Mouse (Mus musculus) forebrain, embryonic 11.5 days (tissue): ENCODE results near the gene Brd2. TPM values are rescaled to one million over a fixed set of nuclear protein-coding genes. Genes with fewer than 3 reads are reported as not detected.

Experiments used
- ATAC-seq: fragments of 200-750 bp; cut with Nextera tagmentation; replicated peaks from 2 replicates; pipeline ENCODE4 v1.8.0; 2017; ENCODE audit warnings: moderate TSS enrichment; ENCODE audit not compliant: low FRiP score
- DNase-seq: peaks from one replicate; pipeline ENCODE4 v3.0.0-alpha.2; 2017; ENCODE audit warnings: low spot score
- H3K27ac ChIP-seq: fragments of 300-500 bp; sonication (generic); 2 replicates; pipeline ENCODE4 v1.5.1; 2014; ENCODE audit warnings: low read depth, low read length
- H3K27me3 ChIP-seq: fragments of 300-500 bp; sonication (generic); 2 replicates; pipeline ENCODE4 v1.6.1; 2014; ENCODE audit warnings: mild to moderate bottlenecking, low read length, mixed read lengths; ENCODE audit not compliant: control insufficient read depth, insufficient read depth
- H3K36me3 ChIP-seq: fragments of 300-500 bp; sonication (generic); 2 replicates; pipeline ENCODE4 v1.6.1; 2014; ENCODE audit warnings: mild to moderate bottlenecking, low read length, moderate library complexity, mixed read lengths; ENCODE audit not compliant: control insufficient read depth, insufficient read depth
- H3K4me1 ChIP-seq: fragments of 300-500 bp; sonication (generic); replicated peaks from 2 replicates; pipeline ENCODE4 v1.6.1; 2014; ENCODE audit warnings: low read length, mixed read lengths; ENCODE audit not compliant: control insufficient read depth, insufficient read depth
- H3K4me2 ChIP-seq: fragments of 300-500 bp; sonication (generic); 2 replicates; pipeline ENCODE4 v1.6.1; 2014; ENCODE audit warnings: low read depth, mild to moderate bottlenecking, low read length, moderate library complexity, mixed read lengths; ENCODE audit not compliant: severe bottlenecking
- H3K4me3 ChIP-seq: fragments of 300-500 bp; sonication (generic); 2 replicates; pipeline ENCODE4 v1.5.1; 2014; ENCODE audit warnings: low read depth, low read length
- H3K9ac ChIP-seq: fragments of 300-500 bp; sonication (generic); 2 replicates; pipeline ENCODE4 v1.6.1; 2014; ENCODE audit warnings: low read length
- H3K9me3 ChIP-seq: fragments of 300-500 bp; sonication (generic); 2 replicates; pipeline ENCODE4 v1.6.1; 2016; ENCODE audit warnings: low read length, mixed read lengths; ENCODE audit not compliant: control insufficient read depth
- WGBS: fragments of 180-500 bp; shearing (Covaris S2); extraction: QIAGEN DNeasy Blood & Tissue Kit; methylation state at CpG from one replicate; pipeline ENCODE4 v1.1.7; 2014; 5-methylcytosine and 5-hydroxymethylcytosine counted together
- polyA plus RNA-seq: library from polyadenylated mRNA; unstranded; fragments of >200 nt; fragmentation: Nextera tagmentation; extraction: Ambion mirVana; gene quantifications from 2 replicates; pipeline ENCODE4 v1.2.1, GENCODE M21; 2014

Gene Brd2
- polyA plus RNA-seq, 1 experiment from 2014 or later, result 152 TPM

GRCm38 (mm10) chr17:34120814-34121171 is 1.6 kb downstream of the Brd2 start:
- H3K36me3 ChIP-seq, result peaks cover 9% of the 10 kb centered on the region
- DNase-seq, result peak; percentile 93
- H3K27me3 ChIP-seq, result no peaks in the 10 kb centered on the region
- under 1% methylated on average over 25 of the region's 31 CpGs for WGBS
- peak overlapping the region; percentile 100 for H3K27ac ChIP-seq
- peak overlapping the region; percentile 100 for H3K4me3 ChIP-seq
- peak overlapping the region; percentile 95 for H3K4me2 ChIP-seq
- no peaks in the 10 kb centered on the region for H3K9me3 ChIP-seq
- H3K9ac ChIP-seq, result peak overlapping the region; percentile 100
- ATAC-seq, result peak; percentile 9
- peaks cover 16% of the 10 kb centered on the region; the same call in 1 of the 2 replicates for H3K4me1 ChIP-seq

- ATAC-seq (peak; percentile 19; the same call in 1 of the 2 replicates), DNase-seq (peak; percentile 94)
- no peaks in the 10 kb centered on the region for H3K27me3 ChIP-seq
- WGBS, result under 1% methylated on average over 41 of the region's 42 CpGs
- peaks cover 16% of the 10 kb centered on the region; the same call in 1 of the 2 replicates for H3K4me1 ChIP-seq
- H3K9me3 ChIP-seq, result no peaks in the 10 kb centered on the region
- peak overlapping the region; percentile 100 for H3K9ac ChIP-seq
- H3K27ac ChIP-seq, result peak overlapping the region; percentile 100
- H3K36me3 ChIP-seq, result peaks cover 14% of the 10 kb centered on the region
- peak overlapping the region; percentile 100 for H3K4me3 ChIP-seq
- peak overlapping the region; percentile 95 for H3K4me2 ChIP-seq
Measured at GRCm38 (mm10) chr17:34120180-34120723, 2.2 kb downstream of the Brd2 start.

- peaks cover 21% of the 10 kb centered on the region for H3K36me3 ChIP-seq
- H3K9ac ChIP-seq, result peak within 1 kb of the TSS; percentile 100
Measured at GRCm38 (mm10) chr17:34119249-34120179, 2.9 kb downstream of the Brd2 start, which contains the start of gene H2-DMa. H2-DMa (plus strand) TSS chr17:34119541.

GRCm38 (mm10) chr17:34118873-34119248 is 3.6 kb downstream of the Brd2 start:
- no peaks in the 10 kb centered on the region for H3K9me3 ChIP-seq
- peaks cover 25% of the 10 kb centered on the region for H3K36me3 ChIP-seq
- peak overlapping the region; percentile 100 for H3K4me3 ChIP-seq
- H3K9ac ChIP-seq, result peak overlapping the region; percentile 100
- H3K4me2 ChIP-seq, result peak overlapping the region; percentile 95
- H3K27me3 ChIP-seq, result no peaks in the 10 kb centered on the region
- H3K27ac ChIP-seq, result peak overlapping the region; percentile 100
- no peak for DNase-seq
- WGBS, result 0% methylated on average over 37 of the region's 38 CpGs
- H3K4me1 ChIP-seq, result peaks cover 16% of the 10 kb centered on the region; the same call in 1 of the 2 replicates
- ATAC-seq, result no peak

More at GRCm38 (mm10) chr17:34119249-34120179, 2.9 kb downstream of the Brd2 start, which contains the start of gene H2-DMa:
- Histone ChIP-seq H3K4me3 (peak within 1 kb of the TSS; percentile 100), H3K4me1 (peaks cover 16% of the 10 kb centered on the region; the same call in 1 of the 2 replicates), H3K27me3 (no peaks in the 10 kb centered on the region), H3K4me2 (peak within 1 kb of the TSS; percentile 95), H3K27ac (peak within 1 kb of the TSS; percentile 100), H3K9me3 (no peaks in the 10 kb centered on the region)
- WGBS, result under 1% methylated on average over 95 of the region's 96 CpGs
- DNase-seq, result peak; percentile 99
- ATAC-seq, result peak; percentile 68

- peaks cover 12% of the 10 kb centered on the region; the same call in 1 of the 2 replicates for H3K4me1 ChIP-seq
- ATAC-seq (no peak), DNase-seq (peak; percentile 79)
- peak overlapping the region; percentile 100 for H3K27ac ChIP-seq
- peaks cover 30% of the 10 kb centered on the region for H3K36me3 ChIP-seq
- no peaks in the 10 kb centered on the region for H3K27me3 ChIP-seq
- under 1% methylated on average over 67 of the region's 67 CpGs for WGBS
- H3K9ac ChIP-seq, result peak overlapping the region; percentile 100
- no peaks in the 10 kb centered on the region for H3K9me3 ChIP-seq
- H3K4me3 ChIP-seq, result peak overlapping the region; percentile 100
- H3K4me2 ChIP-seq, result peak overlapping the region; percentile 95
Measured at GRCm38 (mm10) chr17:34118113-34118872, 4.1 kb downstream of the Brd2 start.

- no peak overlapping the region for H3K27ac ChIP-seq
- H3K9me3 ChIP-seq, result no peaks in the 10 kb centered on the region
- H3K36me3 ChIP-seq, result peaks cover 38% of the 10 kb centered on the region
Measured at GRCm38 (mm10) chr17:34117421-34118112, 4.9 kb downstream of the Brd2 start.

GRCm38 (mm10) chr17:34116736-34117370 is 5.6 kb downstream of the Brd2 start:
- Histone ChIP-seq H3K4me3 (peak overlapping the region; percentile 100), H3K9ac (peak overlapping the region; percentile 100), H3K4me2 (peak overlapping the region; percentile 95), H3K4me1 (peaks cover 10% of the 10 kb centered on the region; the same call in 1 of the 2 replicates), H3K9me3 (no peaks in the 10 kb centered on the region), H3K27me3 (no peaks in the 10 kb centered on the region), H3K36me3 (peaks cover 45% of the 10 kb centered on the region), H3K27ac (no peak overlapping the region)
- ATAC-seq, result no peak
- no peak for DNase-seq
- WGBS, result 42% methylated on average over 7 of the region's 7 CpGs

More at GRCm38 (mm10) chr17:34117421-34118112, 4.9 kb downstream of the Brd2 start:
- Histone ChIP-seq H3K27me3 (no peaks in the 10 kb centered on the region), H3K4me1 (peaks cover 10% of the 10 kb centered on the region; the same call in 1 of the 2 replicates), H3K4me2 (peak overlapping the region; percentile 95), H3K4me3 (peak overlapping the region; percentile 100), H3K9ac (peak overlapping the region; percentile 100)
- ATAC-seq, result no peak
- DNase-seq, result no peak
- WGBS, result 4% methylated on average over 5 of the region's 5 CpGs
